Mouse (Mus musculus) midbrain, embryonic 16.5 days (tissue): ENCODE measurements around the gene Trpv2. TPM values are rescaled to one million over a fixed set of nuclear protein-coding genes. Genes with fewer than 3 reads are reported as not detected.

Experiments used
- ATAC-seq: fragments of 200-750 bp; cut with Nextera tagmentation; 2 replicates; pipeline ENCODE4 v1.8.0; 2017; ENCODE audit warnings: moderate TSS enrichment
- H3K27ac ChIP-seq: fragments of 300-500 bp; sonication (generic); 2 replicates; pipeline ENCODE4 v1.5.1; 2014; ENCODE audit warnings: mild to moderate bottlenecking, low read length, mixed read lengths
- H3K27me3 ChIP-seq: fragments of 300-500 bp; sonication (generic); 2 replicates; pipeline ENCODE4 v1.6.1; 2014; ENCODE audit warnings: low read depth, low read length, mixed read lengths; ENCODE audit not compliant: control insufficient read depth, insufficient read depth
- H3K36me3 ChIP-seq: fragments of 300-500 bp; sonication (generic); 2 replicates; pipeline ENCODE4 v1.6.1; 2014; ENCODE audit warnings: mild to moderate bottlenecking, low read length, moderate library complexity, mixed read lengths; ENCODE audit not compliant: control insufficient read depth, insufficient read depth
- H3K4me1 ChIP-seq: fragments of 300-500 bp; sonication (generic); 2 replicates; pipeline ENCODE4 v1.6.1; 2014; ENCODE audit warnings: mild to moderate bottlenecking, low read length, mixed read lengths; ENCODE audit not compliant: control insufficient read depth, insufficient read depth
- H3K4me2 ChIP-seq: fragments of 300-500 bp; sonication (generic); 2 replicates; pipeline ENCODE4 v1.6.1; 2014; ENCODE audit warnings: mild to moderate bottlenecking, low read length, mixed read lengths
- H3K4me3 ChIP-seq: fragments of 300-500 bp; sonication (generic); 2 replicates; pipeline ENCODE4 v1.5.1; 2014; ENCODE audit warnings: low read depth, mild to moderate bottlenecking, low read length, moderate library complexity, mixed read lengths
- H3K9ac ChIP-seq: fragments of 300-500 bp; sonication (generic); 2 replicates; pipeline ENCODE4 v1.6.1; 2014; ENCODE audit warnings: low read depth, low read length, mixed read lengths
- H3K9me3 ChIP-seq: fragments of 300-500 bp; sonication (generic); replicated peaks from 2 replicates; pipeline ENCODE4 v1.6.1; 2014; ENCODE audit warnings: mild to moderate bottlenecking, low read length, mixed read lengths; ENCODE audit not compliant: control insufficient read depth, poor library complexity, severe bottlenecking
- WGBS: fragments of 180-500 bp; shearing (Covaris S2); extraction: QIAGEN DNeasy Blood & Tissue Kit; methylation state at CpG from one replicate; pipeline ENCODE4 v1.1.7; 2014; 5-methylcytosine and 5-hydroxymethylcytosine counted together
- polyA plus RNA-seq: library from polyadenylated mRNA; unstranded; fragments of >200 nt; fragmentation: Nextera tagmentation; extraction: Ambion mirVana; gene quantifications from 2 replicates; pipeline ENCODE4 v1.2.1, GENCODE M21; 2015

Gene Trpv2
- polyA plus RNA-seq, 1 experiment from 2014 or later: 43.7 TPM

DNA sequence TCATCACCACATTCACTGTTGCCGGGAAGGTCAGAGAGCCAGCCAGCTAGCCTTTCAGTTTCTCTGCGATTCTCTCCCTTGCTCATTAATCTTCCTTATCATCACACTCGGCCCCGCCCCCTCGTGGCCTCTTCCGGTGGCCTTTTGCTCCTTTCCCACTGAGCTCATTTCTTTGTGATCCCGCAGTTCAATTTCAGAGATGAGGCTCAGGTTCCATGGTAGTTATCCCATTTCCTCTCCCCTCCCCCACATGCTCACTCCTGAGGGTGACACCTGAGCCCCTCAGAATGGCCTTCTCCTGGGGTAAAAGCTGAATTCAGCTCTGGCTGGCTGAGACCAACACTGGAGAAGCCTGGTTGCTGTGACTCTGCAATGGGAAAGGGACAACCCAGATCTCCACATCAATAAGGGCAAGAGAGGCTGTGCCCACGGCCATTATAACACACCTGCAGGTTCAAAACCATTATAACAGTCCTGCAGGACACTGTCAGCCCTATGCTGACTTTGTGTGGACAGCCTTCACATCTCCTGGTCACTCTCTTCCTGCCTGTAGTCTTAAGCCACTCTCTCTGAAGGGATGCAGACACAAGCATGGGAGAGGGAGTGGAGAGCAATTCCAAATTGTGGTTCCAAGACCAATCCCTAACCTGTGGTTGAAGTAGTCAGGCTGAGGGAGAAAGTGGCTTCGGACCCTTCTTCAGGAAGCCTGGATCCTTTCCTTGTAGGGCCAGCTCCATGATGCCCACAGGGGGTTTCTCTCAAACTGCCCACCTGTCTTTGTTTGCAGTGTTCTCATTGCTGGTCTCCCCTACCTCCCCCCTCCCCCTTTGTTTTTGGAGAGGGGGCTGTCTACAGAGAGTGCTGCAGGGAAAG lies 55.3 kb downstream of the Trpv2 start:
- peak overlapping the region; percentile 69 for H3K27ac ChIP-seq
- ATAC-seq: no peak
- no peaks in the 10 kb centered on the region for H3K27me3 ChIP-seq
- WGBS: 3% methylated on average over 9 of the region's 9 CpGs
- H3K9me3 ChIP-seq: no peaks in the 10 kb centered on the region
- H3K4me3 ChIP-seq: no peak overlapping the region
- peak overlapping the region; percentile 40; the same call in 1 of the 2 replicates for H3K9ac ChIP-seq
- H3K4me1 ChIP-seq: peaks cover 25% of the 10 kb centered on the region
- H3K36me3 ChIP-seq: no peaks in the 10 kb centered on the region
- peak overlapping the region; percentile 37; the same call in 1 of the 2 replicates for H3K4me2 ChIP-seq

- peak; percentile 64 for ATAC-seq
- no peaks in the 10 kb centered on the region for H3K36me3 ChIP-seq
- no peaks in the 10 kb centered on the region for H3K27me3 ChIP-seq
- no peak overlapping the region for H3K4me3 ChIP-seq
- 0% methylated on average over 11 of the region's 11 CpGs for WGBS
- peak overlapping the region; percentile 40 for H3K9ac ChIP-seq
- peaks cover 22% of the 10 kb centered on the region for H3K4me1 ChIP-seq
- peak overlapping the region; percentile 69 for H3K27ac ChIP-seq
- peak overlapping the region; percentile 37 for H3K4me2 ChIP-seq
- no peaks in the 10 kb centered on the region for H3K9me3 ChIP-seq
These were observed 56.0 kb downstream of the Trpv2 start for GRCm38 (mm10) chr11:62630225-62630821.

- H3K4me1 ChIP-seq: peaks cover 22% of the 10 kb centered on the region
- H3K9me3 ChIP-seq: no peaks in the 10 kb centered on the region
- no peaks in the 10 kb centered on the region for H3K27me3 ChIP-seq
- no peaks in the 10 kb centered on the region for H3K36me3 ChIP-seq
- no peak overlapping the region for H3K4me2 ChIP-seq
- no peak for ATAC-seq
- WGBS: 29% methylated on average over 4 of the region's 4 CpGs
- H3K27ac ChIP-seq: peak overlapping the region; percentile 69; the same call in 1 of the 2 replicates
- no peak overlapping the region for H3K4me3 ChIP-seq
- no peak overlapping the region for H3K9ac ChIP-seq
These were observed 56.9 kb downstream of the Trpv2 start for GRCm38 (mm10) chr11:62631138-62631537.

DNA sequence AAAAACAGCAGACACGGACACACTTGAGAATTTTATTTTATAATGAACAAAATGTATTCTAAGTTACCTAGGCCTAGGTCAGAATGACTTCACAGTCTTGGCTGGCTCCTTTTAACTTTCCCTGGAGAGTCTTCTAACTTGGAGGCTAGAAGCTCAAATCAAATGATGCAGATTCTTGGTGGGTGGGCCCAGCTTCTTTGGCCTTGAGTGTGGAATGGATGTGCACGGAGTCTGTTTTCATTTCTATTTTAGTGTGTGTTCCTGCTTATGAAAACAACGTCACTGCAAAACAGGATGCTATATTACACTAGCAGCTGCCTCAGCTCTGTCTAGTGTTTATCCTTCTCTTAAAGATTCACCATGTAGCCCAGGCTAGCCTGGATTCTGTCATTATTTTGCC lies 61.1 kb downstream of the Trpv2 start:
- no peak for ATAC-seq
- Histone ChIP-seq H3K9me3 (no peaks in the 10 kb centered on the region), H3K4me3 (no peak overlapping the region), H3K27me3 (no peaks in the 10 kb centered on the region), H3K27ac (no peak overlapping the region), H3K36me3 (no peaks in the 10 kb centered on the region), H3K4me2 (no peak overlapping the region), H3K4me1 (peaks cover 8% of the 10 kb centered on the region), H3K9ac (no peak overlapping the region)
- WGBS: 78% methylated on average over 3 of the region's 3 CpGs

- no peaks in the 10 kb centered on the region for H3K27me3 ChIP-seq
- 65% methylated on average over 11 of the region's 11 CpGs for WGBS
- H3K4me3 ChIP-seq: no peak overlapping the region
- H3K27ac ChIP-seq: no peak overlapping the region
- no peaks in the 10 kb centered on the region for H3K9me3 ChIP-seq
- no peaks in the 10 kb centered on the region for H3K36me3 ChIP-seq
- no peak overlapping the region for H3K4me2 ChIP-seq
- ATAC-seq: no peak
- H3K4me1 ChIP-seq: peaks cover 3% of the 10 kb centered on the region; the same call in 1 of the 2 replicates
- no peak overlapping the region for H3K9ac ChIP-seq
These were observed 62.0 kb downstream of the Trpv2 start for GRCm38 (mm10) chr11:62636105-62636839.

DNA sequence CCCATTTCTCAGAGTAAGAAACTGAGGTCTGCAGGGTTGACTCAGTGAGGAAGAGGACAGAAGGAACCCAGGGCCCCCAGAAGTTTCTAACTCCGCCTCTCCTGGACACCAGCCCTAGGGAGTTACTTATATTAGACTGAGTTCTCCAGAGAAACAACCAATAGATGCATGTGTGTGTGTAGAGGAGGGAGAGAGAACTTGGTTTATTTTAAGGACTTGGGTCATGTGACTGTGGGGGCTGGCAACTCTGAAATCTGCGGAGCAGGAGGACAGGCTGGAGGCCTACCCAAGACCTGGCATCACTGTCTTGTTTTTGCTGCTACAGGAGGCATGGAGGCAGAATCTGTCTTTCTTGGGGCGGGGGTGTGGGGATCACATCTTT lies 62.5 kb downstream of the Trpv2 start:
- no peaks in the 10 kb centered on the region for H3K36me3 ChIP-seq
- no peak overlapping the region for H3K9ac ChIP-seq
- no peaks in the 10 kb centered on the region for H3K9me3 ChIP-seq
- no peak overlapping the region for H3K27ac ChIP-seq
- ATAC-seq: no peak
- 90% methylated on average over 3 of the region's 3 CpGs for WGBS
- no peak overlapping the region for H3K4me3 ChIP-seq
- 0 out of 2 replicates have a peak, but pooled peaks cover 2% of the 10 kb centered on the region for H3K4me1 ChIP-seq
- H3K27me3 ChIP-seq: no peaks in the 10 kb centered on the region
- no peak overlapping the region for H3K4me2 ChIP-seq

GRCm38 (mm10) chr11:62637401-62637800 lies 63.1 kb downstream of the Trpv2 start:
- no peaks in the 10 kb centered on the region for H3K27me3 ChIP-seq
- no peak overlapping the region for H3K4me3 ChIP-seq
- no peaks in the 10 kb centered on the region for H3K9me3 ChIP-seq
- H3K9ac ChIP-seq: no peak overlapping the region
- peaks cover 5% of the 10 kb centered on the region for H3K4me1 ChIP-seq
- no peak for ATAC-seq
- no peak overlapping the region for H3K4me2 ChIP-seq
- H3K27ac ChIP-seq: no peak overlapping the region
- 80% methylated on average over 5 of the region's 5 CpGs for WGBS
- H3K36me3 ChIP-seq: no peaks in the 10 kb centered on the region

DNA sequence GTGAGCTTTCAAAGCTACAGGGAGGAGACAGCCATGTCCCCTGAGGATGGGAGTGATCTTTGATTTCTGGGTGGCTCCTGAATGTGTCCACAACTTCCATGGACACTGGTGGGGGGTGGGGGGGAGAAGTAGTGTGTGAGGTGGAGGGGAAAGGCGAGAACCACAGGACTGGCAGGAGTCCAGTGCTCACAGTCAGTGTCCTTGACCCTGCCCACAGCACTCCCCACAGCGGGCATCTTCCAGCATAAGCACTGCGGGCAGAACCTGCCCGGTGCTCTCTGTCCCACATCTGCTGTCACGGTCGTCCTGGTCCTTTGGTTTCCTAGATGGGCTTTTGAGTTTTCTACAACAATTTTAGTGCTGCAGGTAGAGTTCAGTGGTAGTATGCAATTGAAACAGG lies 63.5 kb downstream of the Trpv2 start:
- Histone ChIP-seq H3K9me3 (no peaks in the 10 kb centered on the region), H3K4me1 (peaks cover 7% of the 10 kb centered on the region), H3K27ac (no peak overlapping the region), H3K9ac (no peak overlapping the region), H3K4me2 (no peak overlapping the region), H3K27me3 (no peaks in the 10 kb centered on the region), H3K4me3 (no peak overlapping the region), H3K36me3 (no peaks in the 10 kb centered on the region)
- WGBS: 79% methylated on average over 6 of the region's 6 CpGs
- ATAC-seq: no peak
